Mouse (Mus musculus): ENCODE results near the gene Abcc3. TPM values are rescaled to one million over a fixed set of nuclear protein-coding genes. Genes with fewer than 3 reads are reported as not detected.

Gene Abcc3
- polyA plus RNA-seq, 1 experiment from 2014 or later = 0.18 TPM

- H3K27me3 ChIP-seq (replicated peaks; ENCODE audit: control insufficient read depth, insufficient read depth, low read length) = no peaks in the 10 kb centered on the region
- no peak for ATAC-seq
- no peak overlapping the region for H3K27ac ChIP-seq (ENCODE audit: low read length)
- no peak overlapping the region for H3K4me3 ChIP-seq (replicated peaks; ENCODE audit: low read length)
- peaks cover 3% of the 10 kb centered on the region; the same call in 1 of the 2 replicates for H3K9me3 ChIP-seq (ENCODE audit: control insufficient read depth, low read length)
- H3K36me3 ChIP-seq (ENCODE audit: control insufficient read depth, insufficient read depth) = no peaks in the 10 kb centered on the region
- no peak overlapping the region for H3K9ac ChIP-seq (replicated peaks; ENCODE audit: low read depth, low read length)
- no peak overlapping the region for H3K4me2 ChIP-seq (ENCODE audit: low read length)
- WGBS = 91% methylated on average over 6 of the region's 6 CpGs
- H3K4me1 ChIP-seq (replicated peaks; ENCODE audit: control insufficient read depth, insufficient read depth, low read length) = no peaks in the 10 kb centered on the region
Observed at GRCm38 (mm10) chr11:94369981-94370380, 22.8 kb downstream of the Abcc3 start.

- no peaks in the 10 kb centered on the region for H3K27me3 ChIP-seq (replicated peaks; ENCODE audit: control insufficient read depth, insufficient read depth, low read length)
- H3K4me1 ChIP-seq (replicated peaks; ENCODE audit: control insufficient read depth, insufficient read depth, low read length) = no peaks in the 10 kb centered on the region
- no peak for ATAC-seq
- 80% methylated on average over 3 of the region's 3 CpGs for WGBS
- no peak overlapping the region for H3K27ac ChIP-seq (ENCODE audit: low read length)
- H3K4me2 ChIP-seq (ENCODE audit: low read length) = no peak overlapping the region
- H3K4me3 ChIP-seq (replicated peaks; ENCODE audit: low read length) = no peak overlapping the region
- peaks cover 3% of the 10 kb centered on the region; the same call in 1 of the 2 replicates for H3K9me3 ChIP-seq (ENCODE audit: control insufficient read depth, low read length)
- H3K36me3 ChIP-seq (ENCODE audit: control insufficient read depth, insufficient read depth) = no peaks in the 10 kb centered on the region
- no peak overlapping the region for H3K9ac ChIP-seq (replicated peaks; ENCODE audit: low read depth, low read length)
Observed at GRCm38 (mm10) chr11:94365340-94365739, 27.5 kb downstream of the Abcc3 start.

- WGBS = 83% methylated on average over 7 of the region's 7 CpGs
- Histone ChIP-seq H3K4me3 (replicated peaks; ENCODE audit: low read length) (no peak overlapping the region), H3K36me3 (ENCODE audit: control insufficient read depth, insufficient read depth) (no peaks in the 10 kb centered on the region), H3K4me2 (ENCODE audit: low read length) (no peak overlapping the region), H3K27ac (ENCODE audit: low read length) (no peak overlapping the region), H3K27me3 (replicated peaks; ENCODE audit: control insufficient read depth, insufficient read depth, low read length) (no peaks in the 10 kb centered on the region), H3K9me3 (ENCODE audit: control insufficient read depth, low read length) (peaks cover 3% of the 10 kb centered on the region; the same call in 1 of the 2 replicates), H3K9ac (replicated peaks; ENCODE audit: low read depth, low read length) (no peak overlapping the region), H3K4me1 (replicated peaks; ENCODE audit: control insufficient read depth, insufficient read depth, low read length) (no peaks in the 10 kb centered on the region)
- ATAC-seq = no peak
Observed at GRCm38 (mm10) chr11:94363690-94364089, 29.1 kb downstream of the Abcc3 start.

GRCm38 (mm10) chr11:94362101-94362500 lies 30.7 kb downstream of the Abcc3 start:
- H3K4me2 ChIP-seq (ENCODE audit: low read length) = no peak overlapping the region
- H3K36me3 ChIP-seq (ENCODE audit: control insufficient read depth, insufficient read depth) = no peaks in the 10 kb centered on the region
- no peak overlapping the region for H3K9ac ChIP-seq (replicated peaks; ENCODE audit: low read depth, low read length)
- no peaks in the 10 kb centered on the region for H3K27me3 ChIP-seq (replicated peaks; ENCODE audit: control insufficient read depth, insufficient read depth, low read length)
- no peak overlapping the region for H3K27ac ChIP-seq (ENCODE audit: low read length)
- H3K9me3 ChIP-seq (ENCODE audit: control insufficient read depth, low read length) = peaks cover 3% of the 10 kb centered on the region; the same call in 1 of the 2 replicates
- H3K4me3 ChIP-seq (replicated peaks; ENCODE audit: low read length) = no peak overlapping the region
- no peaks in the 10 kb centered on the region for H3K4me1 ChIP-seq (replicated peaks; ENCODE audit: control insufficient read depth, insufficient read depth, low read length)
- ATAC-seq = no peak
- WGBS = 83% methylated on average over 5 of the region's 5 CpGs

GRCm38 (mm10) chr11:94361166-94361870 lies 31.5 kb downstream of the Abcc3 start:
- ATAC-seq = no peak
- no peaks in the 10 kb centered on the region for H3K27me3 ChIP-seq (replicated peaks; ENCODE audit: control insufficient read depth, insufficient read depth, low read length)
- no peak overlapping the region for H3K4me2 ChIP-seq (ENCODE audit: low read length)
- no peak overlapping the region for H3K9ac ChIP-seq (replicated peaks; ENCODE audit: low read depth, low read length)
- H3K4me3 ChIP-seq (replicated peaks; ENCODE audit: low read length) = no peak overlapping the region
- no peaks in the 10 kb centered on the region for H3K4me1 ChIP-seq (replicated peaks; ENCODE audit: control insufficient read depth, insufficient read depth, low read length)
- no peaks in the 10 kb centered on the region for H3K36me3 ChIP-seq (ENCODE audit: control insufficient read depth, insufficient read depth)
- no peak overlapping the region for H3K27ac ChIP-seq (ENCODE audit: low read length)
- WGBS = 94% methylated on average over 14 of the region's 14 CpGs
- H3K9me3 ChIP-seq (ENCODE audit: control insufficient read depth, low read length) = peaks cover 3% of the 10 kb centered on the region; the same call in 1 of the 2 replicates

- Histone ChIP-seq H3K9ac (replicated peaks; ENCODE audit: low read depth, low read length) (no peak overlapping the region), H3K27ac (ENCODE audit: low read length) (no peak overlapping the region), H3K4me1 (replicated peaks; ENCODE audit: control insufficient read depth, insufficient read depth, low read length) (no peaks in the 10 kb centered on the region), H3K36me3 (ENCODE audit: control insufficient read depth, insufficient read depth) (no peaks in the 10 kb centered on the region), H3K4me3 (replicated peaks; ENCODE audit: low read length) (no peak overlapping the region), H3K9me3 (ENCODE audit: control insufficient read depth, low read length) (no peaks in the 10 kb centered on the region), H3K4me2 (ENCODE audit: low read length) (no peak overlapping the region), H3K27me3 (replicated peaks; ENCODE audit: control insufficient read depth, insufficient read depth, low read length) (no peaks in the 10 kb centered on the region)
- no peak for ATAC-seq
- 92% methylated on average over 12 of the region's 12 CpGs for WGBS
Observed at GRCm38 (mm10) chr11:94359168-94359567, 33.6 kb downstream of the Abcc3 start.

GRCm38 (mm10) chr11:94355521-94356217 lies 37.1 kb downstream of the Abcc3 start:
- WGBS = 89% methylated on average over 9 of the region's 9 CpGs
- Histone ChIP-seq H3K4me2 (ENCODE audit: low read length) (no peak overlapping the region), H3K9ac (replicated peaks; ENCODE audit: low read depth, low read length) (no peak overlapping the region), H3K4me1 (replicated peaks; ENCODE audit: control insufficient read depth, insufficient read depth, low read length) (no peaks in the 10 kb centered on the region), H3K9me3 (ENCODE audit: control insufficient read depth, low read length) (no peaks in the 10 kb centered on the region), H3K4me3 (replicated peaks; ENCODE audit: low read length) (no peak overlapping the region), H3K27me3 (replicated peaks; ENCODE audit: control insufficient read depth, insufficient read depth, low read length) (no peaks in the 10 kb centered on the region), H3K36me3 (ENCODE audit: control insufficient read depth, insufficient read depth) (no peaks in the 10 kb centered on the region), H3K27ac (ENCODE audit: low read length) (no peak overlapping the region)
- ATAC-seq = no peak

GRCm38 (mm10) chr11:94351094-94351493 lies 41.7 kb downstream of the Abcc3 start:
- no peaks in the 10 kb centered on the region for H3K9me3 ChIP-seq (ENCODE audit: control insufficient read depth, low read length)
- WGBS = 43% methylated on average over 3 of the region's 3 CpGs
- H3K4me1 ChIP-seq (replicated peaks; ENCODE audit: control insufficient read depth, insufficient read depth, low read length) = no peaks in the 10 kb centered on the region
- no peak overlapping the region for H3K4me2 ChIP-seq (ENCODE audit: low read length)
- H3K27ac ChIP-seq (ENCODE audit: low read length) = no peak overlapping the region
- no peaks in the 10 kb centered on the region for H3K36me3 ChIP-seq (ENCODE audit: control insufficient read depth, insufficient read depth)
- H3K27me3 ChIP-seq (replicated peaks; ENCODE audit: control insufficient read depth, insufficient read depth, low read length) = no peaks in the 10 kb centered on the region
- H3K9ac ChIP-seq (replicated peaks; ENCODE audit: low read depth, low read length) = no peak overlapping the region
- H3K4me3 ChIP-seq (replicated peaks; ENCODE audit: low read length) = no peak overlapping the region
- ATAC-seq = no peak

- H3K4me2 ChIP-seq (ENCODE audit: low read length) = no peak overlapping the region
- no peak overlapping the region for H3K9ac ChIP-seq (replicated peaks; ENCODE audit: low read depth, low read length)
- H3K27ac ChIP-seq (ENCODE audit: low read length) = no peak overlapping the region
- no peak for ATAC-seq
- H3K4me3 ChIP-seq (replicated peaks; ENCODE audit: low read length) = no peak overlapping the region
- no peaks in the 10 kb centered on the region for H3K9me3 ChIP-seq (ENCODE audit: control insufficient read depth, low read length)
- no peaks in the 10 kb centered on the region for H3K36me3 ChIP-seq (ENCODE audit: control insufficient read depth, insufficient read depth)
- H3K4me1 ChIP-seq (replicated peaks; ENCODE audit: control insufficient read depth, insufficient read depth, low read length) = no peaks in the 10 kb centered on the region
- 60% methylated on average over 1 of the region's 1 CpGs for WGBS
- H3K27me3 ChIP-seq (replicated peaks; ENCODE audit: control insufficient read depth, insufficient read depth, low read length) = no peaks in the 10 kb centered on the region
Observed at GRCm38 (mm10) chr11:94350337-94350736, 42.5 kb downstream of the Abcc3 start.
